Mouse (Mus musculus) heart, embryonic 11.5 days (tissue): ENCODE data around the gene Pcsk2. TPM values are rescaled to one million over a fixed set of nuclear protein-coding genes. Genes with fewer than 3 reads are reported as not detected.

Experiments used
- ATAC-seq: fragments of 200-750 bp; cut with Nextera tagmentation; replicated peaks from 2 replicates; pipeline ENCODE4 v1.8.0; 2017; ENCODE audit warnings: moderate library complexity; ENCODE audit not compliant: insufficient number of reproducible peaks, low FRiP score, low TSS enrichment
- H3K27ac ChIP-seq: fragments of 300-500 bp; sonication (generic); 2 replicates; pipeline ENCODE4 v1.5.1; 2014; ENCODE audit warnings: mild to moderate bottlenecking, low read depth, low read length
- H3K27me3 ChIP-seq: fragments of 300-500 bp; sonication (generic); 2 replicates; pipeline ENCODE4 v1.6.1; 2014; ENCODE audit warnings: mild to moderate bottlenecking, low read length, mixed read lengths; ENCODE audit not compliant: control insufficient read depth, insufficient read depth
- H3K36me3 ChIP-seq: fragments of 300-500 bp; sonication (generic); 2 replicates; pipeline ENCODE4 v1.6.1; 2014; ENCODE audit warnings: mild to moderate bottlenecking, low read length, moderate library complexity, mixed read lengths; ENCODE audit not compliant: control insufficient read depth, insufficient read depth
- H3K4me1 ChIP-seq: fragments of 300-500 bp; sonication (generic); 2 replicates; pipeline ENCODE4 v1.6.1; 2014; ENCODE audit warnings: low read length; ENCODE audit not compliant: control insufficient read depth, insufficient read depth
- H3K4me2 ChIP-seq: fragments of 300-500 bp; sonication (generic); 2 replicates; pipeline ENCODE4 v1.6.1; 2014; ENCODE audit warnings: mild to moderate bottlenecking, moderate library complexity
- H3K4me3 ChIP-seq: fragments of 300-500 bp; sonication (generic); 2 replicates; pipeline ENCODE4 v1.5.1; 2014; ENCODE audit warnings: low read depth, low read length
- H3K9ac ChIP-seq: fragments of 300-500 bp; sonication (generic); 2 replicates; pipeline ENCODE4 v1.6.1; 2014; ENCODE audit warnings: mild to moderate bottlenecking, low read depth, low read length, moderate library complexity
- H3K9me3 ChIP-seq: fragments of 300-500 bp; sonication (generic); replicated peaks from 2 replicates; pipeline ENCODE4 v1.6.1; 2016; ENCODE audit warnings: low read length; ENCODE audit not compliant: control insufficient read depth
- WGBS: fragments of 180-500 bp; shearing (Covaris S2); extraction: QIAGEN DNeasy Blood & Tissue Kit; methylation state at CpG from one replicate; pipeline ENCODE4 v1.1.7; 2014; ENCODE audit not compliant: insufficient replicate concordance; 5-methylcytosine and 5-hydroxymethylcytosine counted together
- polyA plus RNA-seq: library from polyadenylated mRNA; unstranded; fragments of >200 nt; fragmentation: Nextera tagmentation; extraction: Ambion mirVana; gene quantifications from 2 replicates; pipeline ENCODE4 v1.2.1, GENCODE M21; 2014

The Pcsk2 gene
- polyA plus RNA-seq, 1 experiment from 2014 or later = 0.09 TPM

DNA sequence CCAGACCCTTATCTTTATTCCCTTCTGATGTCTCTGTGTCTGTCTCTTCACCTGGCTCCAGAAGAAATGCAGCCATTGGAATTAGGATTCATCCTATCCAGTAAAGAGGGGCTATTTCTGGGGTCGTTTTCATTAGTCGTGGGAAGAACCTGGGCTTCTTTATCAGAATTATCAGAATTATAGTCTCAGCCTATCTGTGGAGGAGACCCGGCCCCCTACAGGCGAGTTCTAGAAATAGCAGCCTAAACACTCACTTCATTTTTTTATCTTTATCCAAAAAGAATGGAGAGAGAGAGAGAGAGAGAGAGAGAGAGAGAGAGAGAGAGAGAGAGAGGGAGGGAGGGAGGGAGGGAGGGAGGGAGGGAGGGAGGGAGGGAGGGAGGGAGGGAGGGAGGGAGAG, 177.3 kb downstream of the Pcsk2 start:
- no peaks in the 10 kb centered on the region for H3K4me1 ChIP-seq
- H3K9me3 ChIP-seq = no peaks in the 10 kb centered on the region
- H3K4me2 ChIP-seq = no peak overlapping the region
- H3K9ac ChIP-seq = no peak overlapping the region
- H3K4me3 ChIP-seq = no peak overlapping the region
- H3K27ac ChIP-seq = no peak overlapping the region
- H3K36me3 ChIP-seq = no peaks in the 10 kb centered on the region
- no peak for ATAC-seq
- H3K27me3 ChIP-seq = no peaks in the 10 kb centered on the region
- 17% methylated on average over 4 of the region's 4 CpGs for WGBS

DNA sequence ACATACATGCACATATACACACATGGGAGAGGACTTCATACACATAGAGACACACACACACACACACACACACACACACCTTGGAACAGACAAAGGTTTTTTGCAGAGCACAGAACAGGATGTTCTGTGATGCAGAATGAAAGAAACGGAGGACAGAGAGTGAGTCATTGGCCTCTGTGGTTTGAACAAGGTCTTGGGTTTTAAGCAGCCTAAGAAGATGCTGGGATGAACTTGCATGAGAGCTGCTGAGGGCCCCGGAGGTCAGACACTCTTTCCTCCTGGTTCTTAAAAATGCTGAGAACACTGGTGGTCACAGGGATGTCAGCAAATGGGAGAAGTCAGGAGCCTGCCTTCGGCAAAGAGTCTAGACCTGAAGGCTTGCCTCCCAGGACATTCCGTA, 178.1 kb downstream of the Pcsk2 start:
- ATAC-seq = no peak
- WGBS = 78% methylated on average over 4 of the region's 4 CpGs

DNA sequence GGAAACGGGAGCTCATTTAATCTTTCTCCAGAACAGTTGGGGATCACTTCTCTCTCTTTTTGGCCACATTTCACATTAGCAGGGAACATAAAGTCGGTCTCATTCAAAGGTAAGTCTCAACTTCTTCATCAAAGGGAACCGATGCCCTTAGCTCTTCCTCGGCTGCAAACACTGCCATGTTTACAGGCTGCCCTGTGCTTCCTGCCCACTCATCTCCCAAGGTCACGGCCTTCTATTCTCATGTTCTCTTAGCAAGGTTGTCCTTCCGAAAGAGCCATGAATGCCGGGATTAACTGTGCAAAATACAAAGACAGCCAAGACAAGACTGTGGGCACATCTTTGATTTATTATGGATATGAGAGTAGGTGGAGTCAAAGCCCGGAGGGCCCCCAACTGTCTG, 178.8 kb downstream of the Pcsk2 start:
- no peak for ATAC-seq
- no peak overlapping the region for H3K9ac ChIP-seq
- no peaks in the 10 kb centered on the region for H3K36me3 ChIP-seq
- H3K4me1 ChIP-seq = no peaks in the 10 kb centered on the region
- no peaks in the 10 kb centered on the region for H3K27me3 ChIP-seq
- no peak overlapping the region for H3K27ac ChIP-seq
- H3K4me2 ChIP-seq = no peak overlapping the region
- H3K9me3 ChIP-seq = no peaks in the 10 kb centered on the region
- no peak overlapping the region for H3K4me3 ChIP-seq
- WGBS = 80% methylated on average over 8 of the region's 8 CpGs

More for the DNA sequence above, 178.1 kb downstream of the Pcsk2 start:
- Histone ChIP-seq H3K4me1 (no peaks in the 10 kb centered on the region), H3K36me3 (no peaks in the 10 kb centered on the region), H3K9ac (no peak overlapping the region), H3K27ac (no peak overlapping the region), H3K9me3 (no peaks in the 10 kb centered on the region), H3K4me2 (no peak overlapping the region), H3K4me3 (no peak overlapping the region), H3K27me3 (no peaks in the 10 kb centered on the region)

DNA sequence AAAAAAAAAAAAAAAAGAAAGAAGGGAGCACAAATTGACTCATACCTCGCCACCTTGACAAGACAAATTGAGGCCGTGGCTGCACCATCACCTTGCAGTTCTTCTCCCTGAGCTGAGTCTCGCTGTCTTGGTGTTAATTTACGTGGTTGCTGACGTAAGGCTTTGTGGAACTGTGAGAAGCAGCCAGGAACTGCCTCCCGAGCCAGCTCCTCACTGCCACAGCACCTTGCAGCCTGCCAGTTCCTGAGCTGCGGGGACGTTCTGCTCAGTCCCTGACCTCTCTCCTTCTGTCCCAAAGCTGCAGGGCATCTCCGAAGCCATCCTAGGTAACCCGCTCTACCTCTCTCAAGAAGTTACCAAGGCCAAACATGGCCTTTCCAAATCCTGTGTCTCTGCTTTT, 186.5 kb downstream of the Pcsk2 start:
- no peak overlapping the region for H3K4me3 ChIP-seq
- no peak for ATAC-seq

DNA sequence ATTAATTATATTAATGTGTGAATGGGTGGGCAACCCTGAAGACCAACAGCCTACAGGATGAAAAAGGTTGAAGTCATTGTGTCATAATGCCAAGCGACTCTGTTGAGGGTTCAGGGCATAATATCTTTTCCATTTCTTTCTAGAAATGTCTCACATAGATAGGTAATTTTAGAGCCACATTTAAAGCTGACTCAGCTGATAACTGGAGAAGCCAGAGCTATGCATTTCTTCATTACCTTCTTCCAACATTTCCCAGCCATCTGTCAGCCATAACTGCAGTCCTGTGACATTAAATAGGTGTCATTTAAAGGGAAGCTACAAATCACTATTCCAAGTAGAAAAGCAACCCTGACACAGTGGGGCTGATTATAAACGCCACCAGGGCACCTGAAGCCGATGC, 189.5 kb downstream of the Pcsk2 start:
- Histone ChIP-seq H3K4me2 (no peak overlapping the region), H3K27ac (no peak overlapping the region), H3K27me3 (no peaks in the 10 kb centered on the region), H3K4me3 (no peak overlapping the region), H3K36me3 (no peaks in the 10 kb centered on the region), H3K4me1 (no peaks in the 10 kb centered on the region), H3K9me3 (no peaks in the 10 kb centered on the region), H3K9ac (no peak overlapping the region)
- no peak for ATAC-seq
- 76% methylated on average over 3 of the region's 3 CpGs for WGBS

More for the DNA sequence above, 186.5 kb downstream of the Pcsk2 start:
- no peak overlapping the region for H3K9ac ChIP-seq
- H3K27ac ChIP-seq = no peak overlapping the region
- 73% methylated on average over 10 of the region's 10 CpGs for WGBS
- no peaks in the 10 kb centered on the region for H3K4me1 ChIP-seq
- H3K4me2 ChIP-seq = no peak overlapping the region
- H3K36me3 ChIP-seq = no peaks in the 10 kb centered on the region
- H3K9me3 ChIP-seq = no peaks in the 10 kb centered on the region
- no peaks in the 10 kb centered on the region for H3K27me3 ChIP-seq

DNA sequence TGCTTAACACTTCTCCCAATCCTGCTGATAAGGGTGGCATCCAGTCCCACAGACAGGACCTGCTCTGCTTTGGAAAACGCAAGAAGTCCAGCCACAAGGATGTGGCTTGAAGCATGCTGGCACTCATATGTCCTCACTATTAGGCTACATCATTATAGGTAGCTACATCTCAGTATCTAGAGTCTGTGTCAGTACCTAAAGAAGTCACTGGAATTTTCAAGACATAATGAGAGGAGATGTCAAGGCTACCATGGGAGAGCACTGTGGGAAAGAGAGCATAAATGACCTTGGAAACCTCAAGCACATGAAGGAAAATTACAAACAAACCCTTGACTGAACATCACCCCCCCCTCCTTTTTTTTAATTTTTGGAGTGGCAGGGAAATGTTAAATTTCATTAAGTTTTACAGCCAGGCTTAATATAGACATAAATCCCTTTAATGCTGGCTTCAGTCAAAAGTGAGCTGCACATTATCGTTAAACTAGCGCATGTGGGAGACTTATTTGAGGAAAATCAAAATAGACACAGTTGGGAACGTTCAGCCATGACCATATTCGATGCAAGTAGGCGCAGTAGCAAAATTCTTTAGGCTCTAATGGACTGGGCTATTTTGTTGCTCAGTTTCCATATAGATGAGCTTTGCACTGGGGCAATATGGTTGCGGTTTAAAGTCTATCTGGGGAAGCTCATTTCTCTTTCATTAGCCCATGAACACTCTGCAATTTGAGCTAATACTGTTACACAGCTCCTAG, 193.7 kb downstream of the Pcsk2 start:
- no peaks in the 10 kb centered on the region for H3K36me3 ChIP-seq
- no peak overlapping the region for H3K4me2 ChIP-seq
- H3K4me3 ChIP-seq = no peak overlapping the region
- H3K27me3 ChIP-seq = no peaks in the 10 kb centered on the region
- ATAC-seq = no peak
- H3K4me1 ChIP-seq = no peaks in the 10 kb centered on the region
- 79% methylated on average over 7 of the region's 7 CpGs for WGBS
- no peak overlapping the region for H3K27ac ChIP-seq
- no peak overlapping the region for H3K9ac ChIP-seq
- H3K9me3 ChIP-seq = no peaks in the 10 kb centered on the region

DNA sequence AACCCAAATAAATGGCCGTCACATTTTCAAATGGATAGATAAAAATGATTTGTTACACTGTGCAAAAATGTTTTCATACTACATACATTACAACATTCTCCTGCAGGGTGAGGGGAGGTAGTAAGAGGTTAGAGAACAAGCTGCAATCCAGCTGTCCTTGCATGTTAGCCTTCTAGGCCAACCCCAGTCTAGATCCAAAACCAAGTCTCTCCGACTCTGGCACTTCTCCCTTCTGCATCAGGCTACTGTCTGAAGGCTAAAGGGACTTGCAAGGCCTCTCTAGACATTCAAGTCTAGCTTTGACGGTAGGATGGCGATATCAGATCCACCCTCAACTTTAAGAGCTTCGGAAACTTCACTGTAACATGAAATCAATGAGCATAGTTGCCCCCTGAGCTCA, 196.5 kb downstream of the Pcsk2 start:
- H3K4me1 ChIP-seq = no peaks in the 10 kb centered on the region
- no peak overlapping the region for H3K27ac ChIP-seq
- no peaks in the 10 kb centered on the region for H3K36me3 ChIP-seq
- WGBS = 75% methylated on average over 5 of the region's 5 CpGs
- ATAC-seq = no peak
- no peak overlapping the region for H3K4me3 ChIP-seq
- no peaks in the 10 kb centered on the region for H3K9me3 ChIP-seq
- no peak overlapping the region for H3K4me2 ChIP-seq
- no peak overlapping the region for H3K9ac ChIP-seq
- no peaks in the 10 kb centered on the region for H3K27me3 ChIP-seq

DNA sequence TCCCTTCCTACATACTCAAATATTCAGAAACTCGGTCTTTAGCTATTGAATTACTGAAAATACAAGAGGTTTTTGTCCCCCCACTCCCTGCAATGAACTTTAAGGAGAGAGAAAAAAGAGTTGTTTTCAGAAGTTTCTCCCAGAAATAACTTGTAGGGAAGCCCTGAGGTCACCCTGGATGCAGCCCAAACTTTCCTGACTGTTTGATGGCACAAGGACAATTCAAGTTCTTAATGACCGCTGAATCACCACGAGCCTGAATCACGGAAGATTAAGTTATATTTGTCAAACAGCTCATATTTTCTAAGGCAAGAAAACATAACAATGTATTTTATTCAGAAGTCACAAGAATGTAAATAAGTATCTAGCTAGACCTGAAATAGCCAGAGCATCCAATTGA, 197.1 kb downstream of the Pcsk2 start:
- no peaks in the 10 kb centered on the region for H3K27me3 ChIP-seq
- no peak overlapping the region for H3K9ac ChIP-seq
- no peak overlapping the region for H3K4me3 ChIP-seq
- WGBS = 83% methylated on average over 4 of the region's 4 CpGs
- H3K9me3 ChIP-seq = no peaks in the 10 kb centered on the region
- no peak for ATAC-seq
- H3K27ac ChIP-seq = no peak overlapping the region
- H3K36me3 ChIP-seq = no peaks in the 10 kb centered on the region
- no peak overlapping the region for H3K4me2 ChIP-seq
- H3K4me1 ChIP-seq = no peaks in the 10 kb centered on the region
